15 mouse cellular contexts compared by ENCODE assay signal in the genomic region with DNA sequence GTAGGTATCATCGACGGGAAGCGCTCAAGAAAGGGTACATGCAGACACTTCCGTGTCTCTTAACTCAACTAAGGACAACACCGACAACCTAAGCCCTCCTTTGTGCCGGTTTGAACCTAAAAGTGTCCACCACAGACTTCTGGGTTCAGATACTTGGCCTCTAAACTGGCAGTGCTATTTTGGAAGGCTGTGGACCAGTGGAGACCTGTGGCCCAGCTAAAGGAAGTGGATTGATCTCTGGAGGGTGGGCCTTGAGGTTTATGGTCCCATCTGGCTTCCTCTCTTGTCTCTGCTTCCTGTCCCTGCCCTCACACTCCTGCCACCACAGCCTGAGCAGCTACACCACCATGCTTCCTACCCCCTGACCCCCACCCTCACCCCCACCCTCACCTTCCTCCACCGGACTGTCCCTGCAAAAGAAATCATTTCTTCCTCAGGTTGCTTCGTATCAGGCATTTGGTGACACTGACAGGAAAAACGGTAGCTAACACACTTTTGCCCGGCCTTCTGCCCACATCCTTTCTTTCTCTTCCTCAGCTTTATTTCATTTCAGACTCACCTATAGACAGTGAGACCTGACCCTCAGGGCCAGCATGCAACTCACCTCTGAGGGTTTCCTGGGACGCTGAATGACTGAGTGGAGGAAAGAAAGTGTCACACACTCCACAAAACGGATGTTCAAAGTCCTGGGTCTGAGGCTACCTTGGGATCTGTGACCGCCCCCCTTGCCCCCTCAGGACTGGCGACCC. TPM values are rescaled to one million over a fixed set of nuclear protein-coding genes. Genes with fewer than 3 reads are reported as not detected.
DNase-seq lines count a peak whose midpoint lies in the region; ATAC-seq and TF ChIP-seq lines count a peak whose summit lies in the region.
"Had no signal": no experiment of that assay in that cellular context is flagged by ENCODE, and none has a peak within 500 bp of the region (broad histone marks: within the 10 kb centered on the region; RNA-seq: fewer than 3 reads in every experiment).

No protein-coding gene starts in this region.

- WGBS in liver, postnatal 0 days (ENCODE audit: insufficient replicate concordance) = 38% methylated on average over 14 of the region's 14 CpGs
- WGBS in thymus, adult 2 months = 15% methylated on average over 14 of the region's 14 CpGs
- 89% methylated on average over 14 of the region's 14 CpGs for WGBS in forebrain, embryonic 14.5 days
- 83% methylated on average over 14 of the region's 14 CpGs for WGBS in intestine, embryonic 16.5 days

- H3K9ac ChIP-seq in liver, postnatal 0 days (replicated peaks) = no peak overlapping the region
- H3K9ac ChIP-seq in forebrain, embryonic 14.5 days (ENCODE audit: low read length) = no peak overlapping the region
- no peak overlapping the region for H3K9ac ChIP-seq in intestine, embryonic 16.5 days (ENCODE audit: low read depth, low read length)
- H3K9ac ChIP-seq: heart, embryonic 12.5 days; midbrain, embryonic 15.5 days; neural tube, embryonic 15.5 days had no signal

- intact Hi-C loops in gastrocnemius, adult 2 months (cut with DNase I) = no loop called here

- peak; percentile 11 for DNase-seq in gastrocnemius, adult 2 months
- no peak for DNase-seq in gastrocnemius, postnatal 25 days
- DNase-seq in liver, postnatal 0 days = no peak
- peak; percentile 59 for DNase-seq in thymus, adult 2 months
- DNase-seq in forebrain, embryonic 14.5 days (ENCODE audit: low spot score) = no peak
- no peak for DNase-seq in testis, postnatal 14 days (ENCODE audit: low spot score)
- DNase-seq: adrenal gland, adult 8-10 months; left cerebral cortex, postnatal 4 days; right cerebral cortex, postnatal 25 days had no signal

- no peak for TF ChIP-seq CTCF in gastrocnemius, adult 2 months (IDR thresholded peaks at IDR 0.05)
- TF ChIP-seq CTCF in liver, postnatal 0 days (IDR thresholded peaks at IDR 0.05; ENCODE audit: low read depth) = no peak
- TF ChIP-seq CTCF in thymus, adult 2 months (IDR thresholded peaks at IDR 0.05; ENCODE audit: borderline replicate concordance, control insufficient read depth, extremely low read depth, insufficient read depth, low read length, poor library complexity) = no peak

- H3K27ac ChIP-seq in gastrocnemius, adult 2 months = peak overlapping the region; percentile 86
- peak overlapping the region; percentile 36; the same call in 1 of the 2 replicates for H3K27ac ChIP-seq in liver, postnatal 0 days (ENCODE audit: low read depth)
- peak overlapping the region; percentile 72 for H3K27ac ChIP-seq in thymus, adult 2 months (ENCODE audit: control insufficient read depth, insufficient read depth, low read length)
- no peak overlapping the region for H3K27ac ChIP-seq in forebrain, embryonic 14.5 days (ENCODE audit: low read depth, low read length)
- no peak overlapping the region for H3K27ac ChIP-seq in intestine, embryonic 16.5 days (ENCODE audit: low read length)
- H3K27ac ChIP-seq: hindbrain, postnatal 0 days; midbrain, embryonic 15.5 days; neural tube, embryonic 15.5 days had no signal

- no peaks in the 10 kb centered on the region for H3K36me3 ChIP-seq in liver, postnatal 0 days (replicated peaks; ENCODE audit: insufficient read depth, low read length)
- no peaks in the 10 kb centered on the region for H3K36me3 ChIP-seq in thymus, adult 2 months (ENCODE audit: control insufficient read depth, insufficient read depth, low read length)
- no peaks in the 10 kb centered on the region for H3K36me3 ChIP-seq in forebrain, embryonic 14.5 days (ENCODE audit: control insufficient read depth, insufficient read depth, low read length)
- no peaks in the 10 kb centered on the region for H3K36me3 ChIP-seq in intestine, embryonic 16.5 days (ENCODE audit: control insufficient read depth, insufficient read depth, low read length)
- H3K36me3 ChIP-seq: heart, embryonic 12.5 days; midbrain, embryonic 15.5 days; neural tube, embryonic 15.5 days had no signal

- H3K4me3 ChIP-seq in gastrocnemius, adult 2 months = no peak overlapping the region
- H3K4me3 ChIP-seq in liver, postnatal 0 days (ENCODE audit: low read depth, low read length) = no peak overlapping the region
- no peak overlapping the region for H3K4me3 ChIP-seq in thymus, adult 2 months (ENCODE audit: control insufficient read depth, insufficient read depth, low read length)
- H3K4me3 ChIP-seq in forebrain, embryonic 14.5 days (ENCODE audit: low read depth, low read length) = no peak overlapping the region
- H3K4me3 ChIP-seq in intestine, embryonic 16.5 days (ENCODE audit: low read length) = no peak overlapping the region
- H3K4me3 ChIP-seq: heart, embryonic 12.5 days; midbrain, embryonic 15.5 days; neural tube, embryonic 15.5 days had no signal

- H3K9me3 ChIP-seq in liver, postnatal 0 days (ENCODE audit: low read length) = no peaks in the 10 kb centered on the region
- no peaks in the 10 kb centered on the region for H3K9me3 ChIP-seq in forebrain, embryonic 14.5 days (replicated peaks; ENCODE audit: control insufficient read depth, low read length)
- no peaks in the 10 kb centered on the region for H3K9me3 ChIP-seq in intestine, embryonic 16.5 days (ENCODE audit: control insufficient read depth, low read length)
- H3K9me3 ChIP-seq: heart, embryonic 12.5 days; midbrain, embryonic 15.5 days; neural tube, embryonic 15.5 days had no signal

- peaks cover 23% of the 10 kb centered on the region for H3K4me1 ChIP-seq in liver, postnatal 0 days (ENCODE audit: insufficient read depth)
- H3K4me1 ChIP-seq in thymus, adult 2 months (replicated peaks; ENCODE audit: control insufficient read depth, insufficient read depth, low read length) = peaks cover 38% of the 10 kb centered on the region
- no peaks in the 10 kb centered on the region for H3K4me1 ChIP-seq in forebrain, embryonic 14.5 days (ENCODE audit: control insufficient read depth, insufficient read depth, low read length)
- H3K4me1 ChIP-seq in intestine, embryonic 16.5 days (ENCODE audit: control insufficient read depth, insufficient read depth, low read length) = no peaks in the 10 kb centered on the region
- H3K4me1 ChIP-seq: midbrain, embryonic 15.5 days had no signal

- H3K27me3 ChIP-seq in liver, postnatal 0 days (ENCODE audit: insufficient read depth, low read length) = no peaks in the 10 kb centered on the region
- H3K27me3 ChIP-seq in thymus, adult 2 months (ENCODE audit: control insufficient read depth, insufficient read depth, low read length) = no peaks in the 10 kb centered on the region
- no peaks in the 10 kb centered on the region for H3K27me3 ChIP-seq in forebrain, embryonic 14.5 days (replicated peaks; ENCODE audit: control insufficient read depth, insufficient read depth, low read length)
- no peaks in the 10 kb centered on the region for H3K27me3 ChIP-seq in intestine, embryonic 16.5 days (replicated peaks; ENCODE audit: control insufficient read depth, insufficient read depth, low read length)
- H3K27me3 ChIP-seq: heart, embryonic 12.5 days; midbrain, embryonic 15.5 days; neural tube, embryonic 15.5 days had no signal

- peak; percentile 83 for ATAC-seq in common myeloid progenitor, adult 5-6 weeks (replicated peaks; ENCODE audit: low read depth, poor library complexity, severe bottlenecking)
- peak; percentile 67 for ATAC-seq in liver, postnatal 0 days
- ATAC-seq in forebrain, embryonic 14.5 days = no peak
- no peak for ATAC-seq in intestine, embryonic 16.5 days
- ATAC-seq: hindbrain, postnatal 0 days; midbrain, embryonic 15.5 days had no signal

- TF ChIP-seq EP300 in liver, postnatal 0 days (IDR thresholded peaks at IDR 0.05; ENCODE audit: low read depth) = no peak

- 0 out of 2 replicates have a peak overlapping the region, but pooled peaks have one; percentile 11 for H3K4me2 ChIP-seq in liver, postnatal 0 days (ENCODE audit: low read depth, low read length)
- H3K4me2 ChIP-seq in forebrain, embryonic 14.5 days (ENCODE audit: low read length) = no peak overlapping the region
- H3K4me2 ChIP-seq in intestine, embryonic 16.5 days (ENCODE audit: low read depth, low read length) = no peak overlapping the region
- H3K4me2 ChIP-seq: heart, embryonic 12.5 days; midbrain, embryonic 15.5 days; neural tube, embryonic 15.5 days had no signal

- TF ChIP-seq POLR2A in thymus, adult 2 months (IDR thresholded peaks at IDR 0.05; ENCODE audit: control insufficient read depth, extremely low read depth, insufficient read depth, low read length, poor library complexity) = no peak

RNA-seq across cellular contexts. Expression of gene Mrvi1, which starts 25.7 kb away (rescaled TPM):
- total RNA-seq in gastrocnemius, adult 2 months (2021) = 1 to 10 TPM; 4.1 to 4.7 TPM
- 1 to 10 TPM; 4.0 to 5.4 TPM for total RNA-seq in gastrocnemius, postnatal 25 days (2021)
- total RNA-seq in common myeloid progenitor, adult 5-6 weeks (2017) = 3.4 and 7.0 TPM in 2 replicates
- polyA plus RNA-seq in liver, postnatal 0 days (2015; fragmentation: Nextera tagmentation; extraction: Ambion mirVana) = 5.3 and 8.4 TPM in 2 replicates
- 3.2 and 4.2 TPM in 2 replicates for polyA plus RNA-seq in thymus, adult 2 months (2012; rRNA removed)
- polyA plus RNA-seq in forebrain, embryonic 14.5 days (2014; fragmentation: Nextera tagmentation; extraction: Ambion mirVana) = 0.58 and 1.3 TPM in 2 replicates
- polyA plus RNA-seq in intestine, embryonic 16.5 days (2015; fragmentation: Nextera tagmentation; extraction: Ambion mirVana) = 12.0 and 13.0 TPM in 2 replicates

Comparison
In these comparisons a context has a peak if more than half of its experiments do, and no peak if none do; other contexts are left out.
1. DNase-seq: peak in gastrocnemius, adult 2 months (single experiment) and thymus, adult 2 months (single experiment); none in gastrocnemius, postnatal 25 days (single experiment), liver, postnatal 0 days (single experiment), forebrain, embryonic 14.5 days (single experiment) and testis, postnatal 14 days (single experiment).
2. H3K27ac ChIP-seq: peak in gastrocnemius, adult 2 months (single experiment), liver, postnatal 0 days (single experiment) and thymus, adult 2 months (single experiment); none in forebrain, embryonic 14.5 days (single experiment) and intestine, embryonic 16.5 days (single experiment).
3. ATAC-seq: peak in common myeloid progenitor, adult 5-6 weeks (single experiment) and liver, postnatal 0 days (single experiment); none in forebrain, embryonic 14.5 days (single experiment) and intestine, embryonic 16.5 days (single experiment).